Mouse (Mus musculus): Measurements from ENCODE around the gene Hectd4. TPM values are rescaled to one million over a fixed set of nuclear protein-coding genes. Genes with fewer than 3 reads are reported as not detected.

Hectd4 gene
- total and polyA plus RNA-seq, 3 experiments: 2.1 to 7.8 (median 6.0) TPM

GRCm38 (mm10) chr5:121242261-121242660 is 22.2 kb downstream of the Hectd4 start:
- in situ Hi-C loops (cut with MboI; ENCODE audit: low pct_ligation_motif_present, low pct_unique_long_range_greater_than_20kb, low sequenced_read_pairs): no loop called here

GRCm38 (mm10) chr5:121242701-121243100 is 22.7 kb downstream of the Hectd4 start:
- H3K27ac ChIP-seq (ENCODE audit: insufficient read depth, low read depth): no peak overlapping the region
- peaks cover 0 to 10% of the 10 kb centered on the region in 2 experiments for H3K36me3 ChIP-seq (replicated peaks in 1 of 2; ENCODE audit: control insufficient read depth in 1 of 2, insufficient read depth in 1 of 2, low read length in 1 of 2)
- no peaks in the 10 kb centered on the region for H3K9me3 ChIP-seq (replicated peaks; ENCODE audit: low read length)
- H3K27me3 ChIP-seq (replicated peaks): no peaks in the 10 kb centered on the region
- peaks cover 0 to 5% of the 10 kb centered on the region in 2 experiments; a peak in 1 of 4 replicates for H3K4me1 ChIP-seq (ENCODE audit: control insufficient read depth in 1 of 2, insufficient read depth in 2 of 2)
- H3K9ac ChIP-seq (ENCODE audit: insufficient read depth, low read depth): no peak overlapping the region
- H3K4me3 ChIP-seq (replicated peaks in 1 of 3; ENCODE audit: low read depth in 2 of 3, low read length in 2 of 3, poor library complexity in 1 of 3): no peak overlapping the region
- in situ Hi-C loops (cut with MboI; ENCODE audit: low pct_ligation_motif_present, low pct_unique_long_range_greater_than_20kb, low sequenced_read_pairs) (no loop called here), dilution Hi-C loops (cut with MboI; ENCODE audit: extremely low pct_ligation_motif_present, extremely low pct_unique_long_range_greater_than_20kb, low sequenced_read_pairs) (no loop called here)
- TF ChIP-seq KAT2A (IDR thresholded peaks at IDR 0.05; ENCODE audit: insufficient replicate concordance, low read length) (no peak), MYC (IDR thresholded peaks at IDR 0.05; ENCODE audit: low read depth, low read length) (no peak), EP300 (IDR thresholded peaks at IDR 0.05; ENCODE audit: low read length) (no peak), ELF1 (IDR thresholded peaks at IDR 0.05; ENCODE audit: low read depth, low read length) (no peak), POLR2AphosphoS2 (IDR thresholded peaks at IDR 0.05; ENCODE audit: low read depth, low read length) (no peak), USF2 (conservative IDR thresholded peaks at IDR 0.05; ENCODE audit: low read depth, low read length) (no peak), CHD2 (IDR thresholded peaks at IDR 0.05; ENCODE audit: low read length) (no peak), HCFC1 (IDR thresholded peaks at IDR 0.05; ENCODE audit: low read depth, low read length) (no peak), JUN (IDR thresholded peaks at IDR 0.05; ENCODE audit: insufficient read depth, low read depth, low read length) (no peak), RAD21 (IDR thresholded peaks at IDR 0.05; ENCODE audit: low read depth, low read length) (no peak), ZNF384 (IDR thresholded peaks at IDR 0.05; ENCODE audit: low read depth, low read length) (no peak), CHD1 (IDR thresholded peaks at IDR 0.05; ENCODE audit: low read depth, low read length) (no peak), NELFE (IDR thresholded peaks at IDR 0.05; ENCODE audit: low read depth, low read length) (no peak), ZC3H11A (IDR thresholded peaks at IDR 0.05; ENCODE audit: low read depth, low read length) (no peak), PAX5 (IDR thresholded peaks at IDR 0.05; ENCODE audit: low read length) (no peak), MAX (IDR thresholded peaks at IDR 0.05; ENCODE audit: low read length) (no peak), MEF2A (IDR thresholded peaks at IDR 0.05; ENCODE audit: borderline replicate concordance, low read depth, low read length) (no peak), ETS1 (conservative IDR thresholded peaks at IDR 0.05; ENCODE audit: low read depth, low read length) (no peak), TBP (conservative IDR thresholded peaks at IDR 0.05; ENCODE audit: low read depth, low read length) (no peak), GABPA (IDR thresholded peaks at IDR 0.05; ENCODE audit: insufficient replicate concordance, low read depth, low read length) (no peak)
- no peak for DNase-seq (ENCODE audit: extremely low read depth)
- peaks cover 2% of the 10 kb centered on the region; the same call in 1 of the 2 replicates for H3K79me2 ChIP-seq (replicated peaks; ENCODE audit: control insufficient read depth, extremely low read depth, insufficient read depth, poor library complexity, severe bottlenecking)
- H3K4me2 ChIP-seq (ENCODE audit: insufficient read depth, low read depth, poor library complexity, severe bottlenecking): no peak overlapping the region

More at GRCm38 (mm10) chr5:121242261-121242660, 22.2 kb downstream of the Hectd4 start:
- no peaks in the 10 kb centered on the region for H3K9me3 ChIP-seq (replicated peaks; ENCODE audit: low read length)
- peaks cover 0 to 6% of the 10 kb centered on the region in 2 experiments for H3K36me3 ChIP-seq (replicated peaks in 1 of 2; ENCODE audit: control insufficient read depth in 1 of 2, insufficient read depth in 1 of 2, low read length in 1 of 2)
- H3K4me2 ChIP-seq (ENCODE audit: insufficient read depth, low read depth, poor library complexity, severe bottlenecking): no peak overlapping the region
- DNase-seq (ENCODE audit: extremely low read depth): no peak
- H3K4me1 ChIP-seq (ENCODE audit: control insufficient read depth in 1 of 2, insufficient read depth in 2 of 2): peaks cover 0 to 5% of the 10 kb centered on the region in 2 experiments; a peak in 1 of 4 replicates
- H3K27ac ChIP-seq (ENCODE audit: insufficient read depth, low read depth): no peak overlapping the region
- H3K27me3 ChIP-seq (replicated peaks): no peaks in the 10 kb centered on the region
- peaks cover 2% of the 10 kb centered on the region; the same call in 1 of the 2 replicates for H3K79me2 ChIP-seq (replicated peaks; ENCODE audit: control insufficient read depth, extremely low read depth, insufficient read depth, poor library complexity, severe bottlenecking)
- no peak overlapping the region for H3K4me3 ChIP-seq (replicated peaks in 1 of 3; ENCODE audit: low read depth in 2 of 3, low read length in 2 of 3, poor library complexity in 1 of 3)
- TF ChIP-seq TBP (conservative IDR thresholded peaks at IDR 0.05; ENCODE audit: low read depth, low read length) (no peak), USF1 (IDR thresholded peaks at IDR 0.05; ENCODE audit: low read depth, low read length) (no peak), ETS1 (conservative IDR thresholded peaks at IDR 0.05; ENCODE audit: low read depth, low read length) (no peak), BHLHE40 (IDR thresholded peaks at IDR 0.05; ENCODE audit: low read depth, low read length) (no peak), JUN (IDR thresholded peaks at IDR 0.05; ENCODE audit: insufficient read depth, low read depth, low read length) (no peak), RCOR1 (conservative IDR thresholded peaks at IDR 0.05; ENCODE audit: low read depth, low read length) (no peak), POLR2A (IDR thresholded peaks at IDR 0.05; ENCODE audit: low read depth, low read length) (no peak), NRF1 (IDR thresholded peaks at IDR 0.05; ENCODE audit: low read depth, low read length) (no peak), ZKSCAN1 (IDR thresholded peaks at IDR 0.05; ENCODE audit: borderline replicate concordance, low read depth, low read length) (no peak), ZNF384 (IDR thresholded peaks at IDR 0.05; ENCODE audit: low read depth, low read length) (no peak), CTCF (conservative IDR thresholded peaks at IDR 0.05 in 1 of 2, IDR thresholded peaks at IDR 0.05 in 1 of 2; ENCODE audit: low read depth in 2 of 2, low read length in 2 of 2) (no peak), TCF12 (IDR thresholded peaks at IDR 0.05; ENCODE audit: low read depth, low read length) (no peak), MAX (IDR thresholded peaks at IDR 0.05; ENCODE audit: low read length) (no peak), PAX5 (IDR thresholded peaks at IDR 0.05; ENCODE audit: low read length) (no peak), CHD2 (IDR thresholded peaks at IDR 0.05; ENCODE audit: low read length) (no peak)
- dilution Hi-C loops (cut with MboI; ENCODE audit: extremely low pct_ligation_motif_present, extremely low pct_unique_long_range_greater_than_20kb, low sequenced_read_pairs): no loop called here
- no peak overlapping the region for H3K9ac ChIP-seq (ENCODE audit: insufficient read depth, low read depth)
